Mouse (Mus musculus) liver, embryonic 16.5 days (tissue): ENCODE data around the gene Ranbp10. TPM values are rescaled to one million over a fixed set of nuclear protein-coding genes. Genes with fewer than 3 reads are reported as not detected.

ENCODE experiments used
- ATAC-seq: fragments of 200-750 bp; cut with Nextera tagmentation; 2 replicates; pipeline ENCODE4 v1.8.0; 2017; ENCODE audit warnings: low read depth, mild to moderate bottlenecking, moderate number of reproducible peaks, moderate library complexity
- H3K27ac ChIP-seq: fragments of 300-500 bp; sonication (generic); 2 replicates; pipeline ENCODE4 v1.5.1; 2014; ENCODE audit warnings: mild to moderate bottlenecking, low read length
- H3K27me3 ChIP-seq: fragments of 300-500 bp; sonication (generic); 2 replicates; pipeline ENCODE4 v1.6.1; 2014; ENCODE audit warnings: low read depth, low read length, mixed read lengths; ENCODE audit not compliant: control insufficient read depth, insufficient read depth
- H3K36me3 ChIP-seq: fragments of 300-500 bp; sonication (generic); 2 replicates; pipeline ENCODE4 v1.6.1; 2014; ENCODE audit warnings: mild to moderate bottlenecking; ENCODE audit not compliant: control insufficient read depth, insufficient read depth
- H3K4me1 ChIP-seq: fragments of 300-500 bp; sonication (generic); 2 replicates; pipeline ENCODE4 v1.6.1; 2014; ENCODE audit warnings: low read depth, low read length, mixed read lengths; ENCODE audit not compliant: control insufficient read depth
- H3K4me2 ChIP-seq: fragments of 300-500 bp; sonication (generic); 2 replicates; pipeline ENCODE4 v1.6.1; 2014; ENCODE audit warnings: low read depth, low read length, mixed read lengths
- H3K4me3 ChIP-seq: fragments of 300-500 bp; sonication (generic); 2 replicates; pipeline ENCODE4 v1.5.1; 2014; ENCODE audit warnings: low read depth, mild to moderate bottlenecking, low read length
- H3K9ac ChIP-seq: fragments of 300-500 bp; sonication (generic); 2 replicates; pipeline ENCODE4 v1.6.1; 2014; ENCODE audit warnings: low read depth, low read length
- H3K9me3 ChIP-seq: fragments of 300-500 bp; sonication (generic); replicated peaks from 2 replicates; pipeline ENCODE4 v1.6.1; 2016; ENCODE audit warnings: low read length; ENCODE audit not compliant: control insufficient read depth
- WGBS: fragments of 180-500 bp; shearing (Covaris S2); extraction: QIAGEN DNeasy Blood & Tissue Kit; methylation state at CpG from one replicate; pipeline ENCODE4 v1.1.7; 2014; ENCODE audit not compliant: insufficient replicate concordance; 5-methylcytosine and 5-hydroxymethylcytosine counted together
- polyA plus RNA-seq: library from polyadenylated mRNA; unstranded; fragments of >200 nt; fragmentation: Nextera tagmentation; extraction: Ambion mirVana; gene quantifications from 2 replicates; pipeline ENCODE4 v1.2.1, GENCODE M21; 2015

Gene Ranbp10
- polyA plus RNA-seq, 1 experiment from 2014 or later: 50.1 TPM

DNA sequence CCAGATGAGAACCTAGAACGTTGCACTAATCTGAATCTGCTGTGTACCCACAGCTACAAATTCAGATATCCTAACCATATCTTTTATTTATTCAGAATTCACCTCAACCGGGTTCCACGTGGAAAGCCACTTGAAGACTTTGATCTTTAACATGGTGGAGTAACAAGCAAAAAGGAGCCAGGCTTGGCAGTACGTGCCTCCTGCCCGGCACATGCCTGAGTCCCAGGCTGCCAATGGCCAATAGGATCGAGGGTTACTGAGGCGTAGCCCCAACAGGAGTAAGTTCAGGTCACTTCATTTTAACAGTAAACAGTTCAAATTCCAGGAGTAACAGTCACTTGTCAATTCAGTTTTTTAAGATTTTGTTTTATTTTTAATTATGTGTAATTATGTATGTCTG, 22.4 kb downstream of the Ranbp10 start:
- ATAC-seq: no peak
- 81% methylated on average over 7 of the region's 7 CpGs for WGBS
- Histone ChIP-seq H3K27ac (peak overlapping the region; percentile 66), H3K4me1 (peaks cover 77% of the 10 kb centered on the region), H3K9ac (peak overlapping the region; percentile 31), H3K4me2 (no peak overlapping the region), H3K36me3 (peaks cover 57% of the 10 kb centered on the region), H3K27me3 (no peaks in the 10 kb centered on the region), H3K4me3 (no peak overlapping the region), H3K9me3 (no peaks in the 10 kb centered on the region)

GRCm38 (mm10) chr8:105801153-105801904, 25.8 kb downstream of the Ranbp10 start:
- WGBS: 32% methylated on average over 6 of the region's 6 CpGs
- peaks cover 77% of the 10 kb centered on the region for H3K4me1 ChIP-seq
- no peaks in the 10 kb centered on the region for H3K9me3 ChIP-seq
- peak; percentile 95 for ATAC-seq
- H3K4me3 ChIP-seq: peak overlapping the region; percentile 50
- H3K9ac ChIP-seq: peak overlapping the region; percentile 69
- peak overlapping the region; percentile 99 for H3K27ac ChIP-seq
- H3K4me2 ChIP-seq: peak overlapping the region; percentile 75
- no peaks in the 10 kb centered on the region for H3K27me3 ChIP-seq
- peaks cover 45% of the 10 kb centered on the region for H3K36me3 ChIP-seq

DNA sequence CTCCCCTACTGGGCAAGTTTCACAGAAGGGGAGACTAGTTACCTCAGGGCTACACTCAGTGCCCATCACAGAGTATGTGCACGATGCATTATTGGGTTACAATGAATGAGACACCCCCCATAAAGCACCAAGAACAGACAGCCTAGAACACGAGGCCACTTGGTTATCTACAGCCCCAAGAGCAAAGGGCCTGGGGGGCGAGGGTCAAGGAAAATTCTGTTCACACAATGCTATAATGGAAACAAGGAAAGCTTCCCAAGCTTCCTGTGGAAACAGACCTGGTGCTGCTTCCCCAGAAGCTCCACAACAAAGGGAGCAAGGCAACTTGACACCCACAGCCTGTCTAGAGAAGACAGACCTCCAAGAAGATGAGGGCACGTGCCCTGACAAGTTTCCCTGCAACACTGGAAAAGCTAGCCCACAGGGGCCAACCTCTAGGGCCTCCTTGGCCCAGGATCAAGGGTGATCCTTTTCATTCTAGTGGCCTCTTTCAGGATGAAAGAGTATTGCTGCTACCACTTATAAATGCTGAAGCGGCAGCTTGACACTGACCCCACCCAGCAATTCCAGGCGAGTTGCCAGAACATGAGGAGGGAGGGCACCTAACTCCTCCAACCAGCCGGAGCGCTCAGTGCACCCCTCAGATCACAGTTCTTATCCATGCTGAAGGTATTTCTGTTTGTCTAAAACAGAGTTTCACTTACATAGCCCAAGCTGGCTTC, 27.9 kb downstream of the Ranbp10 start:
- Histone ChIP-seq H3K4me3 (peak overlapping the region; percentile 50), H3K9me3 (no peaks in the 10 kb centered on the region), H3K4me1 (peaks cover 79% of the 10 kb centered on the region), H3K9ac (peak overlapping the region; percentile 69), H3K27me3 (no peaks in the 10 kb centered on the region), H3K27ac (peak overlapping the region; percentile 99), H3K4me2 (peak overlapping the region; percentile 75), H3K36me3 (peaks cover 43% of the 10 kb centered on the region)
- 35% methylated on average over 8 of the region's 8 CpGs for WGBS
- peak; percentile 44 for ATAC-seq

- 83% methylated on average over 5 of the region's 5 CpGs for WGBS
- Histone ChIP-seq H3K9ac (peak overlapping the region; percentile 0; the same call in 1 of the 2 replicates), H3K27ac (peak overlapping the region; percentile 99), H3K4me1 (peaks cover 81% of the 10 kb centered on the region), H3K36me3 (peaks cover 39% of the 10 kb centered on the region), H3K27me3 (no peaks in the 10 kb centered on the region), H3K9me3 (no peaks in the 10 kb centered on the region), H3K4me2 (peak overlapping the region; percentile 75; the same call in 1 of the 2 replicates), H3K4me3 (no peak overlapping the region)
- no peak for ATAC-seq
Observed at GRCm38 (mm10) chr8:105798408-105798807, 28.7 kb downstream of the Ranbp10 start.

DNA sequence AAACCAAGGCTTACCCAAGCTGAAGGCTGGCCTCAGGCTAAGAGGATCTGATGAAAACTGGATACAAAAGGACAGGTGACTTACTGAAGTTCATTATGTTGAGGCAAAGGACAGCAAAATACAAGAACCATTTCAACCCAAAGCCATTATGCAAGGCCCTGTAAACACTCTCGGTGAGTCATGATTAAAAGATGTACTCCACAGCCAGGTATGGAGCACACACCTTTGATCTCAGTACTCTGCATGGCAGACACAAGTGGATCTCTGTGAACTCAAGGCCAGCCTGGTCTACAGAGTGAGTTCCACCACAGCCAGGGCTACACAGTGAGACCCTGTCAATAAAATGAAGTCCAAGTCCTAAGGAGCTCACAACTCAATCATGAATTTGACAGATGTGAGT, 31.4 kb downstream of the Ranbp10 start:
- no peak overlapping the region for H3K9ac ChIP-seq
- WGBS: 89% methylated on average over 1 of the region's 1 CpGs
- H3K36me3 ChIP-seq: peaks cover 57% of the 10 kb centered on the region
- peak overlapping the region; percentile 38; the same call in 1 of the 2 replicates for H3K27ac ChIP-seq
- H3K9me3 ChIP-seq: no peaks in the 10 kb centered on the region
- H3K27me3 ChIP-seq: no peaks in the 10 kb centered on the region
- no peak overlapping the region for H3K4me3 ChIP-seq
- H3K4me1 ChIP-seq: peaks cover 63% of the 10 kb centered on the region
- no peak for ATAC-seq
- H3K4me2 ChIP-seq: no peak overlapping the region

DNA sequence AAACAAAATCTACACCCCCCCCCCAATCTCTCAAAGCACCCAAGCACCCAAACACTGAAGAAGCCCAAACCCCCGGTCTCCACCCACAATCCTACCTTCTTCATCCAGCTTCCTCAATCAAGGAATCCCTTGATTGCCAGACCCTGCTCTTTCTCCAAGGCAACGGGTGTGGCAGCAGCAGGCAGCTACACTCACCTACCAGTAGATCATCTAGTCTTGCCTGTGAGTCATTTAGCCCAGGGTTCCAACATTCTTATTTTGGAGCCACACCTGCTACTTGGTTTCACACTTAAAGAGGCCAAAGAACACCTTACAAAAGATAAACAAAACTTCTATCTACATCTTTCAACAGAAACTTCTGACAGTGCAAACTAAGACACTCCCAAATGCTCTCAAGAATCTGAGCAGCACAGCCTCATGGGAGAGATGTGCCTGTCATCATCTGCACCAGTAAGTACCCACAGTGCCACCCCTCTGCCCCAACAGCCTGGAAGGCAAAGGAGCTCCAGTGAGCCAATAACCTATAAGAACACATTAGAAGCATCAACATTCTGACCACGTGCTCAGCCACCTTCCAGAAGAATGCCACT, 33.0 kb downstream of the Ranbp10 start:
- no peak overlapping the region for H3K9ac ChIP-seq
- ATAC-seq: no peak
- 64% methylated on average over 3 of the region's 3 CpGs for WGBS

DNA sequence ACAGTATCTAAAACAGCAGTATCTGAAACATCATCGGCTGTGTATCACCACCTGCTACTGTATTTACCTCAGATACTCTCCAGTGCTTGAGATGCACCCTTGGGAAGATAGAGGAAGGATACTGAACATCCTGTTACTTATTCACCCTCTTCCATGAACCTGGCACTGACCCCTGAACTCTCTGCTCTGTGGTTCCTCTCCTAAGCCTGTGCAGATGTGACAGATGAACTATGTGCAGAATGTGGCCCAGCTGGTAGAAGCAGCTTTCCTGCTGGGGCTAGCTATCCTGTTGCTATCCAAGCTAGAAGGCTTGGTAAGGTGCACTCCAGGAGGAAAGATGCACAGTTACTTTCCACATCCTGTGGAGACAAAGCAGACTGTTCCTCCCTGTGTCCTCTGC, 33.8 kb downstream of the Ranbp10 start:
- no peak overlapping the region for H3K27ac ChIP-seq

More for the DNA sequence above, 33.0 kb downstream of the Ranbp10 start:
- Histone ChIP-seq H3K27ac (peak overlapping the region; percentile 8; the same call in 1 of the 2 replicates), H3K9me3 (no peaks in the 10 kb centered on the region), H3K4me2 (no peak overlapping the region), H3K4me3 (no peak overlapping the region), H3K36me3 (peaks cover 58% of the 10 kb centered on the region), H3K27me3 (no peaks in the 10 kb centered on the region), H3K4me1 (peaks cover 52% of the 10 kb centered on the region)

DNA sequence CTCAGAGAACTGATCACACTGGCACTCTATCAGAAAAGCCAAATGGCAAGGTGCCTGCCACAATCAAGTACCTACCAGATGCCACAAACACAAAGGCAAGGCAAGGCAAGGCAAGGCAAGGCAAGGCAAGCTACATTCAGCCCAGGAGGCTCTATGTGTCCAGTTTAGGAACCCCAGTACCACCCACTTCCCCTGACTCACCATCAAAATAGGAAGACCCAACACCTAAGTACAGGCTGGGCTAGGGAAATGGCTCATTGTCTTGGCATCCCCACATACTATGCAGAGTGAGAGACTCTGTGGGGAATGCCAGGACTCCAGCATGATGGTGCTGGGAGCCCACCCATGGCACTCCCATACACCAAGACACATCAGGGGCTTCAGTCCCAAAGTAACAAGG, 37.5 kb downstream of the Ranbp10 start:
- H3K27me3 ChIP-seq: no peaks in the 10 kb centered on the region
- H3K4me3 ChIP-seq: no peak overlapping the region
- H3K36me3 ChIP-seq: peaks cover 68% of the 10 kb centered on the region
- H3K4me1 ChIP-seq: peaks cover 17% of the 10 kb centered on the region
- ATAC-seq: no peak
- no peaks in the 10 kb centered on the region for H3K9me3 ChIP-seq
- H3K27ac ChIP-seq: no peak overlapping the region
- no peak overlapping the region for H3K4me2 ChIP-seq
- H3K9ac ChIP-seq: no peak overlapping the region

More for the DNA sequence above, 33.8 kb downstream of the Ranbp10 start:
- Histone ChIP-seq H3K4me3 (no peak overlapping the region), H3K9ac (no peak overlapping the region), H3K4me1 (peaks cover 47% of the 10 kb centered on the region), H3K9me3 (no peaks in the 10 kb centered on the region), H3K27me3 (no peaks in the 10 kb centered on the region), H3K4me2 (no peak overlapping the region), H3K36me3 (peaks cover 60% of the 10 kb centered on the region)
- WGBS: 90% methylated on average over 1 of the region's 1 CpGs
- no peak for ATAC-seq

DNA sequence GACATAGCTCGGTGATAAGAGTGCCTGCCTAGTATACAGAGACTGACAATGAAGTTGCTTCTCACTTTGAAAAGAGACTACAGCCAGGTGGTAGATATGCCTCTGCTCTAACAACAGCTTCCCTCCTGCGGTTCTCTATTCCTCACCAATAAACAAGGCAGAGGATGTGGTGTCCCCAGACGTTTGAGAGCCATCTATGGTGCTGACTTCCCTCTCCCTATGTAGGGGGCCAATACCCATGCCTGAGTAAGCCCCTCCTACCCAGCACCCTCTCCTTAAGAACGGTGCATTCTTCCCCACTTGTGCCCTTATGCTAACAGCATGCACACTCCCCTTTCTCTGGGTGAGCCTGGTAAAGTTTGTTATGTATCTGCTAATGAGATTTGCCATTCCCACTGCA, 38.2 kb downstream of the Ranbp10 start:
- Histone ChIP-seq H3K27me3 (no peaks in the 10 kb centered on the region), H3K27ac (no peak overlapping the region), H3K4me1 (peaks cover 10% of the 10 kb centered on the region), H3K4me3 (no peak overlapping the region), H3K36me3 (peaks cover 72% of the 10 kb centered on the region), H3K9me3 (no peaks in the 10 kb centered on the region), H3K9ac (no peak overlapping the region), H3K4me2 (no peak overlapping the region)
- no peak for ATAC-seq
- 36% methylated on average over 4 of the region's 4 CpGs for WGBS
